Mouse (Mus musculus) embryonic facial prominence, embryonic 13.5 days (tissue): ENCODE measurements around the gene Gm10053. TPM values are rescaled to one million over a fixed set of nuclear protein-coding genes. Genes with fewer than 3 reads are reported as not detected.

ENCODE experiments used
- ATAC-seq: fragments of 200-750 bp; cut with Nextera tagmentation; 2 replicates; pipeline ENCODE4 v1.8.0; 2017; ENCODE audit warnings: low read depth; ENCODE audit not compliant: insufficient number of reproducible peaks, insufficient read depth, low FRiP score, low TSS enrichment
- H3K27ac ChIP-seq: fragments of 300-500 bp; sonication (generic); 2 replicates; pipeline ENCODE4 v1.5.1; 2015; ENCODE audit warnings: moderate library complexity, mild to moderate bottlenecking, inconsistent platforms
- H3K27me3 ChIP-seq: fragments of 300-500 bp; sonication (generic); 2 replicates; pipeline ENCODE4 v1.6.1; 2015; ENCODE audit warnings: mild to moderate bottlenecking, inconsistent platforms
- H3K36me3 ChIP-seq: fragments of 300-500 bp; sonication (generic); 2 replicates; pipeline ENCODE4 v1.6.1; 2015; ENCODE audit warnings: mild to moderate bottlenecking, inconsistent platforms
- H3K4me1 ChIP-seq: fragments of 300-500 bp; sonication (generic); 2 replicates; pipeline ENCODE4 v1.6.1; 2015; ENCODE audit warnings: inconsistent platforms
- H3K4me2 ChIP-seq: fragments of 300-500 bp; sonication (generic); 2 replicates; pipeline ENCODE4 v1.6.1; 2015; ENCODE audit warnings: moderate library complexity, mild to moderate bottlenecking, inconsistent platforms
- H3K4me3 ChIP-seq: fragments of 300-500 bp; sonication (generic); 2 replicates; pipeline ENCODE4 v1.5.1; 2015; ENCODE audit warnings: mild to moderate bottlenecking, inconsistent platforms
- H3K9ac ChIP-seq: fragments of 300-500 bp; sonication (generic); 2 replicates; pipeline ENCODE4 v1.6.1; 2015; ENCODE audit warnings: mild to moderate bottlenecking, inconsistent platforms
- H3K9me3 ChIP-seq: fragments of 300-500 bp; sonication (generic); 2 replicates; pipeline ENCODE4 v1.6.1; 2016; ENCODE audit warnings: inconsistent platforms
- WGBS: fragments of 180-500 bp; shearing (Covaris S2); methylation state at CpG from one replicate; pipeline ENCODE4 v1.1.7; 2015; ENCODE audit warnings: mixed read lengths; 5-methylcytosine and 5-hydroxymethylcytosine counted together
- polyA plus RNA-seq: library from polyadenylated mRNA; unstranded; fragments of >200 nt; fragmentation: Nextera tagmentation; extraction: Ambion mirVana; gene quantifications from 2 replicates; pipeline ENCODE4 v1.2.1, GENCODE M21; 2015

Gm10053 gene
- polyA plus RNA-seq, 1 experiment from 2014 or later = 206 TPM

- Histone ChIP-seq H3K9me3 (no peaks in the 10 kb centered on the region), H3K36me3 (no peaks in the 10 kb centered on the region), H3K4me2 (no peak overlapping the region), H3K27ac (no peak overlapping the region), H3K27me3 (peaks cover 83% of the 10 kb centered on the region), H3K4me1 (peaks cover 24% of the 10 kb centered on the region), H3K9ac (no peak overlapping the region), H3K4me3 (no peak overlapping the region)
- 6% methylated on average over 3 of the region's 3 CpGs for WGBS
- no peak for ATAC-seq
Measured at GRCm38 (mm10) chr19:24901666-24902065, 26.2 kb downstream of the Gm10053 start.

- no peak overlapping the region for H3K27ac ChIP-seq
- WGBS = 5% methylated on average over 2 of the region's 2 CpGs
Measured at GRCm38 (mm10) chr19:24902256-24902655, 26.8 kb downstream of the Gm10053 start.

DNA sequence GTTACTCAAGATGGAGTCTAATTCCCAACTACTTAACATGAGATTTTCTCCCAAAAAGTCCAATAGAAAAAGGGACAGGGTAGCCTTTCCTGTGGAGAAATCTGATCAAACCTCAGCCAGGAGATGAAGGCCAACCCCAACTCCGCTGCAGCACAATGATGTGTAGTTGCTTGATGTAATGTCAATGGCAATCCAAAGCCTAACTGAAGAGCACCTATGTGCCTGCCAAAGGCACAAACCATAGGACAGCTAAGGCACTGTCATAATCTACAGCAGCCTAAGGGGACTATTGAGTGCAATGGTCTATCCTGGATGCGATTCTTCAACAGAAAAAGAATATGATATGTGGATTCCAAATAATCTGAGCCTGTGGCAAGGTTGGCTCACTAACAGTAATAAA is 27.3 kb downstream of the Gm10053 start:
- 50% methylated on average over 2 of the region's 2 CpGs for WGBS
- Histone ChIP-seq H3K27ac (no peak overlapping the region), H3K4me2 (no peak overlapping the region), H3K4me3 (no peak overlapping the region), H3K9me3 (no peaks in the 10 kb centered on the region), H3K4me1 (peaks cover 16% of the 10 kb centered on the region), H3K9ac (no peak overlapping the region), H3K27me3 (peaks cover 72% of the 10 kb centered on the region), H3K36me3 (no peaks in the 10 kb centered on the region)
- ATAC-seq = no peak

More at GRCm38 (mm10) chr19:24902256-24902655, 26.8 kb downstream of the Gm10053 start:
- ATAC-seq = no peak
- Histone ChIP-seq H3K4me3 (no peak overlapping the region), H3K9me3 (no peaks in the 10 kb centered on the region), H3K4me2 (no peak overlapping the region), H3K9ac (no peak overlapping the region), H3K4me1 (peaks cover 21% of the 10 kb centered on the region), H3K27me3 (peaks cover 77% of the 10 kb centered on the region), H3K36me3 (no peaks in the 10 kb centered on the region)

DNA sequence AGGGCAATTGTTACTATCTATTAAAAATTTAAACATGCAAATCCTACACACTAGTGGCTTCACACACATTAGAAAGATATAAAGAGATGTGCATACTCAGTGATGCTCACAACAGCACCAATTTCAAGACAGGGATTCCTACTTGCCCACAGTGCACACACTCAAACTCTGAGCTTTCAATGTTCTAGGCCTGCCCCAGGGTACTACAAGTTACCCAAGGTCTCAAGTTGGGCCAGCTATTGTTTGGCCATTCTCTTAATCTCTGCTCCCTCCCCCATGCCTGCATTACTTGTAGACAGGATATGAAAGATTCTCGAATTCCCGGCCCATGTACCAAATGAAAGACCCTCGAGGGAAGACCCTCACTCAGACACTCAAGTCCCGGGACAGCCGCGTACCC is 32.2 kb downstream of the Gm10053 start:
- H3K9me3 ChIP-seq = no peaks in the 10 kb centered on the region
- H3K4me2 ChIP-seq = no peak overlapping the region
- no peak overlapping the region for H3K9ac ChIP-seq
- H3K4me1 ChIP-seq = no peaks in the 10 kb centered on the region
- H3K27me3 ChIP-seq = peaks cover 29% of the 10 kb centered on the region
- ATAC-seq = no peak
- 91% methylated on average over 6 of the region's 6 CpGs for WGBS
- no peak overlapping the region for H3K4me3 ChIP-seq
- no peak overlapping the region for H3K27ac ChIP-seq
- no peaks in the 10 kb centered on the region for H3K36me3 ChIP-seq

- H3K4me1 ChIP-seq = no peaks in the 10 kb centered on the region
- no peak overlapping the region for H3K4me2 ChIP-seq
- ATAC-seq = no peak
- no peak overlapping the region for H3K9ac ChIP-seq
- 82% methylated on average over 3 of the region's 3 CpGs for WGBS
- H3K9me3 ChIP-seq = no peaks in the 10 kb centered on the region
- no peak overlapping the region for H3K27ac ChIP-seq
- H3K4me3 ChIP-seq = no peak overlapping the region
- peaks cover 19% of the 10 kb centered on the region for H3K27me3 ChIP-seq
- H3K36me3 ChIP-seq = no peaks in the 10 kb centered on the region
Measured at GRCm38 (mm10) chr19:24908385-24909155, 33.1 kb downstream of the Gm10053 start.

GRCm38 (mm10) chr19:24920866-24921265 is 45.4 kb downstream of the Gm10053 start:
- Histone ChIP-seq H3K9me3 (no peaks in the 10 kb centered on the region), H3K36me3 (peaks cover 31% of the 10 kb centered on the region), H3K27me3 (no peaks in the 10 kb centered on the region), H3K4me1 (no peaks in the 10 kb centered on the region), H3K4me3 (no peak overlapping the region), H3K9ac (no peak overlapping the region), H3K4me2 (no peak overlapping the region), H3K27ac (no peak overlapping the region)
- no peak for ATAC-seq
- 80% methylated on average over 5 of the region's 5 CpGs for WGBS

Other genes starting within 250 kb of the Gm10053 start
- gene Tmem252, start 201.7 kb upstream of the Gm10053 start, polyA plus RNA-seq = 3.0 and 3.2 TPM in 2 replicates
- 5.0 and 6.5 TPM in 2 replicates for gene Pgm5, start 13.8 kb upstream of the Gm10053 start, polyA plus RNA-seq
- gene Foxd4, start 25.5 kb downstream of the Gm10053 start, polyA plus RNA-seq = not detected in 2 replicates
- gene Cbwd1, start 85.9 kb downstream of the Gm10053 start, polyA plus RNA-seq = 23.3 and 25.2 TPM in 2 replicates
- 5.7 and 7.4 TPM in 2 replicates for gene Dock8, start 123.8 kb downstream of the Gm10053 start, polyA plus RNA-seq